Mouse (Mus musculus): ENCODE measurements around the gene Pde8a. TPM values are rescaled to one million over a fixed set of nuclear protein-coding genes. Genes with fewer than 3 reads are reported as not detected.

Pde8a gene
- polyA plus RNA-seq, 1 experiment from 2014 or later = 1.9 TPM

- Histone ChIP-seq H3K9me3 (replicated peaks) (no peaks in the 10 kb centered on the region), H3K4me1 (no peaks in the 10 kb centered on the region), H3K4me2 (no peak overlapping the region), H3K36me3 (ENCODE audit: poor library complexity, severe bottlenecking) (no peaks in the 10 kb centered on the region), H3K9ac (no peak overlapping the region), H3K27me3 (no peaks in the 10 kb centered on the region), H3K4me3 (no peak overlapping the region), H3K27ac (no peak overlapping the region)
- 91% methylated on average over 1 of the region's 1 CpGs for WGBS
- no peak for ATAC-seq
These were observed 166.0 kb downstream of the Pde8a start for GRCm38 (mm10) chr7:81379363-81379762.

Other genes with a start within 250 kb of the Pde8a start
- 8.3 and 9.8 TPM in 2 replicates for gene Zfp592, start 219.9 kb upstream of the Pde8a start, polyA plus RNA-seq (2015; fragmentation: Nextera tagmentation; extraction: Ambion mirVana)
- gene Alpk3, start 156.0 kb upstream of the Pde8a start, polyA plus RNA-seq (2015; fragmentation: Nextera tagmentation; extraction: Ambion mirVana) = 0.06 TPM in 1 of 2 replicates, not detected in the other
- not detected in 2 replicates for gene Slc28a1, start 98.8 kb upstream of the Pde8a start, polyA plus RNA-seq (2015; fragmentation: Nextera tagmentation; extraction: Ambion mirVana)
- 1,016 and 1,034 TPM in 2 replicates for gene Rps17, start 131.7 kb downstream of the Pde8a start, polyA plus RNA-seq (2015; fragmentation: Nextera tagmentation; extraction: Ambion mirVana)
- 0.87 and 1.0 TPM in 2 replicates for gene Cpeb1, start 241.9 kb downstream of the Pde8a start, polyA plus RNA-seq (2015; fragmentation: Nextera tagmentation; extraction: Ambion mirVana)

Measured in forebrain, embryonic 13.5 days (tissue).